8 mouse cellular contexts compared by ENCODE assay signal in the genomic region with DNA sequence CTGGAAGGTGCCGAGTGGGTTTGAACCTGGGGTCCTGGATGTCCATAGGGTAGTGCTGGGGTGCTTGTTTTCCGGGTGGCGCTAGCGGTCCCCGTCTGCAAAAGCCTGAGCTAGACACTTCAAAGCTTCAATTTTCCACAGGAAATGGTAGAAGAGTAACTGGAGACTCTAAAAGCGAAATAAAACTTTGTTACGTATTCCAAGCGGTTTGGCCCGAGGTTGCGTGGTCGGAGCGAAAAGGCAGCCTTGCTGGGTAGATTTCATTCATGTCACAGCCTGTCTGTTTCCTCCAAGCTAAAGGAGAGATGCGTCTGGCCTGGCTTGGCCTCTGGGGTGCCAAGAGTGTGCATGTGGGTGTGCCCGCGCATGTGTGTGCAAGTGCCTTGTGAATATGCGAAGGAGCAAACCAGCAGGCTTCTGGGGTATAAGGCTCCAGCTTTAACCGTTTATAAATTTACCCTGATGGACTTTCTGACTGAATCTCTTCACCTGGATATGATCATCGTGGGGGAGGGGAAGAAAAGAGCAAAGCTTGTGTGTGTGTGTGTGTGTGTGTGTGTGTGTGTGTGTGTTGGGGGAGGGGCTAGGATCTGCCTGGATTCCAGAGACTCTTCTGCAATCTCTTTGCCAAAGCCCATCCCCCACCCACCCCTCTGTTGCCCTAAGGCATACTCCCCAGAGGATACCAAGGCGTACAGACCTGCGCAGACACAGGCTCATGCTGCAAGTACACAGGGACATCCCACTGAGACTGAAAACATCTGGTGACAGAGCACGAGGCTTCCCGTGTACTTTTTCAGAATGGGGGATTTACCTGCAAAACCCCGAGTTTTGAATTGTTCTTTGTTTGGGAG. TPM values are rescaled to one million over a fixed set of nuclear protein-coding genes. Genes with fewer than 3 reads are reported as not detected.
DNase-seq lines count a peak whose midpoint lies in the region; ATAC-seq and TF ChIP-seq lines count a peak whose summit lies in the region.

No protein-coding gene starts in this region.

- TF ChIP-seq CTCF in hindbrain, postnatal 0 days (IDR thresholded peaks at IDR 0.05; ENCODE audit: low read depth): no peak

- ATAC-seq in hindbrain, postnatal 0 days: no peak
- ATAC-seq in stomach, embryonic 15.5 days (ENCODE audit: insufficient read depth, low FRiP score, low read depth): no peak

- H3K36me3 ChIP-seq in hindbrain, postnatal 0 days (ENCODE audit: insufficient read depth, low read length): no peaks in the 10 kb centered on the region
- no peaks in the 10 kb centered on the region for H3K36me3 ChIP-seq in stomach, embryonic 15.5 days

- peak overlapping the region; percentile 69 for H3K4me3 ChIP-seq in hindbrain, postnatal 0 days (ENCODE audit: low read length)
- peak overlapping the region; percentile 9; the same call in 1 of the 2 replicates for H3K4me3 ChIP-seq in stomach, embryonic 15.5 days (replicated peaks)

- H3K27me3 ChIP-seq in hindbrain, postnatal 0 days (ENCODE audit: insufficient read depth, low read length): no peaks in the 10 kb centered on the region
- H3K27me3 ChIP-seq in stomach, embryonic 15.5 days (replicated peaks): peaks cover 17% of the 10 kb centered on the region; the same call in 1 of the 2 replicates

- 0 out of 2 replicates have a peak overlapping the region, but pooled peaks have one; percentile 2 for H3K9ac ChIP-seq in hindbrain, postnatal 0 days (replicated peaks; ENCODE audit: low read length)
- H3K9ac ChIP-seq in stomach, embryonic 15.5 days: no peak overlapping the region

- no peak overlapping the region for H3K27ac ChIP-seq in hindbrain, postnatal 0 days
- no peak overlapping the region for H3K27ac ChIP-seq in stomach, embryonic 15.5 days

- DNase-seq in thymus, postnatal 14 days: peak; percentile 31
- no peak for DNase-seq in thymus, adult 18-20 months
- peak; percentile 56 for DNase-seq in embryo, embryonic 11 days
- DNase-seq in hindbrain, postnatal 0 days (ENCODE audit: low spot score): peak; percentile 41
- no peak for DNase-seq in gastrocnemius, adult 18-20 months (ENCODE audit: low spot score)
- no peak for DNase-seq in heart, postnatal 4 days
- DNase-seq in left cerebral cortex, adult 11 months (ENCODE audit: low spot score): no peak

- H3K4me1 ChIP-seq in hindbrain, postnatal 0 days (ENCODE audit: insufficient read depth, low read length): peaks cover 7% of the 10 kb centered on the region; the same call in 1 of the 2 replicates
- peaks cover 19% of the 10 kb centered on the region; the same call in 1 of the 2 replicates for H3K4me1 ChIP-seq in stomach, embryonic 15.5 days

- peak overlapping the region; percentile 68 for H3K4me2 ChIP-seq in hindbrain, postnatal 0 days (ENCODE audit: low read depth, low read length)
- peak overlapping the region; percentile 98 for H3K4me2 ChIP-seq in stomach, embryonic 15.5 days

- 40% methylated on average over 23 of the region's 23 CpGs for WGBS in hindbrain, postnatal 0 days
- 52% methylated on average over 23 of the region's 23 CpGs for WGBS in stomach, embryonic 15.5 days

- H3K9me3 ChIP-seq in hindbrain, postnatal 0 days (ENCODE audit: low read length): no peaks in the 10 kb centered on the region
- no peaks in the 10 kb centered on the region for H3K9me3 ChIP-seq in stomach, embryonic 15.5 days

RNA-seq across cellular contexts. Expression of gene Btbd11, which starts 2.9 kb away (rescaled TPM):
- 72.9 and 79.1 TPM in 2 replicates for total RNA-seq in hindbrain, postnatal 0 days (2014; rRNA removed)
- polyA plus RNA-seq in hindbrain, postnatal 0 days (2015; fragmentation: Nextera tagmentation; extraction: Ambion mirVana): 21.2 and 23.0 TPM in 2 replicates
- 1.9 and 2.2 TPM in 2 replicates for polyA plus RNA-seq in stomach, embryonic 15.5 days (2015; fragmentation: Nextera tagmentation; extraction: Ambion mirVana)
- total RNA-seq in gastrocnemius, adult 18-20 months (2021): under 1 TPM; 0.66 to 0.81 TPM
- 1 to 10 TPM; 1.1 to 1.7 TPM for total RNA-seq in heart, postnatal 4 days (2021)

Comparison
In these comparisons a context has a peak if more than half of its experiments do, and no peak if none do; other contexts are left out.
1. DNase-seq: peak in thymus, postnatal 14 days (single experiment), embryo, embryonic 11 days (single experiment) and hindbrain, postnatal 0 days (single experiment); none in thymus, adult 18-20 months (0 of 2), gastrocnemius, adult 18-20 months (single experiment), heart, postnatal 4 days (single experiment) and left cerebral cortex, adult 11 months (single experiment).
2. RNA of gene Btbd11, which starts 2.9 kb away (total RNA-seq): 72.9 to 79.1 TPM in hindbrain, postnatal 0 days; 1.1 to 1.7 TPM in heart, postnatal 4 days and 0.66 to 0.81 TPM in gastrocnemius, adult 18-20 months; every median in the first group is over 10 times any median in the second.